Mouse (Mus musculus): ENCODE measurements around the gene Ccdc73. TPM values are rescaled to one million over a fixed set of nuclear protein-coding genes. Genes with fewer than 3 reads are reported as not detected.
"Not testable (repeated sequence)": the region's sequence is repeated elsewhere in the genome, so short reads cannot be mapped to it uniquely, and the experiment has no call there.

Ccdc73 gene
- total RNA-seq, 2 experiments from 2014 or later, result 3.1 to 4.5 TPM

DNA sequence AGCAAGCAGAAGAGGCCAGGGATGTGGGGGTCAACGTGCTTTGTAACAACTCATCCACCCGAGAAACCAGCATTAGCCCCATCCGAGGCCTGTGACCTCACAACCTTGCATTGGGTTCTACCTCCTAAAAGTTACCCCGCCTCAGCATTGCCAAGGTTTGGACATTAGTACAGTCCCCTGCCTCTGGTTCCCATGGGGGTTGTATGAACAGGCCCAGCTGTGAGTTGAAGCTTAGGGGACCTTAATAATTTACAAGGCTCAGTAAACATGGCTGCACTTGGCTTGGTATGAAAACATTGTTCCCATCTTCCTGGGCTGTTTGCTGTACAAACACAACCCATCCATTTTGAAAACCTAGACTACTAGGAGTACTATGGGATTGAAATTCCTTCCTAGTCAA, 156.2 kb downstream of the Ccdc73 start:
- DNase-seq (ENCODE audit: low spot score), result no peak

DNA sequence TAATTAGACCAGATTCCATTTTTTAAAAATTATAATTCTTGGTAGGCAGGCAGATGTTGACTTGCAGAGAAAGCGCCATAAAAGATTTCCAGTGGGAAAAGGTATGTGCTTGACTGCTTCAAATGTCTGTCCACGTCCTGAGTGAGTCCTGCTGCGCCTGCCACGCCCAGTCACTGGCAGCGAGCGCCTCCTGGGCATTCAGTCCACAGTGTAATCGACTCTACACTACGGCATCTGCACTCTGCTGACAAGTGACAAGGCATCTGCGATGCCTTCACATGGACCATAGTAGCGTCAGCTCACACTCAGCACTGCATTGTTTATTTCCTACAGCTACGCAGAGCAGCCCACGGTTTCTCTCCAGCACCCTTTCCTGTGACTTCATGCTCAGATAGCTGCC, 158.0 kb downstream of the Ccdc73 start:
- not testable (repeated sequence) for DNase-seq (ENCODE audit: low spot score)

DNA sequence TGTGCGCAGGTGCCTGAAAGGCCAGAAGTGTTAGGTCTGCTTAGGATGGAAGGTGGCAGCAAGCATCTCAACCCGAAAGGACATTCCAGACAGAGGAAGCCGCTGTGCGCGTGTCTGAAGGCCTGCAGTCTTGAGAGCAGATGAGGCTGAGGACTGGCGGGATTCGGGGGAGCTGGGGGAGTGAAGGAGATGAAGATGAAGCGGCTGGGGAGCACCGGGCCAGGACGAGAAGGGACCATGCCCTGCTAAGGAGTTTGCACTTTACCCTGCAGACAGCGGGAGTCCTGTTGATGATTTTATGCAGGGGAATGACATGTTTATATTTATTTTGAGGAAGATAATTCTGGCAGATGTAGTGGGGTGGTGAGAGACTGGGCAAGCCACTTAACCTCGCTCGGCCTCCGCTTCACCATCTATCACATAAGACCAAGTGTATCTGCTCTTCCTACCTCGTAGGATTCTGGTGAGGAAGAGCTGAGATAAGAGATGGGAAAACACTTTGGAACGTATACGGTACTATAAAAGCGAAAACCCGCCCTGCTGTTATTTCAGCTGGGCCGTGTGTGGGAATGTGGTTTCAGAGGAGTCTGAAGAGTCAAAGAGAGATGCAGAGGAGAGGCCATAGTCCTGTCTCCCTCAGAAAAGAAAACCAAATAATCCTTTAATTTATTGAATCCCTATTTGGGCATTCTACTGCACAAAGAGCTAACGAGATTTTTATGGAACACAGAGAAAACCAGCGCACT, 159.5 kb downstream of the Ccdc73 start:
- DNase-seq (ENCODE audit: low spot score), result no peak

DNA sequence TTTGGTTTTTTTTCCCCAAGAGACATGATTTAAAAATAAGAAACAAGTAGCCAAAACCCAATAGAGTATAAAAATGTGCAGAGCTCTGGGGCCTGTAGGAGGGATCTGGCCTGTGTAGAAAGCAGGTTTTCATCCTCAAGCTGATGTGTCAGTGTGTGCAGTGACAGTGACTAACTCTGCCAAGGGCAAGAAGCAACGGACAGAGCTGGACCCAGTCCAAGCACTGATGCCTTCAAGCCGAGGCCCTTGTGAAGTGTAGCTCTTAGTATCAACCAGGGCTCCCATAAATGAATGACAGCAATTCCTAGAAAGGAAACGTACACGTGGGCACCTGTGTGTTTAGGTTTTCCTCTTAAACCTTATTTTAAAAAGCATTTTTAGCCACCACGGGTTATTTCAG, 161.2 kb downstream of the Ccdc73 start:
- no peak for DNase-seq (ENCODE audit: low spot score)

DNA sequence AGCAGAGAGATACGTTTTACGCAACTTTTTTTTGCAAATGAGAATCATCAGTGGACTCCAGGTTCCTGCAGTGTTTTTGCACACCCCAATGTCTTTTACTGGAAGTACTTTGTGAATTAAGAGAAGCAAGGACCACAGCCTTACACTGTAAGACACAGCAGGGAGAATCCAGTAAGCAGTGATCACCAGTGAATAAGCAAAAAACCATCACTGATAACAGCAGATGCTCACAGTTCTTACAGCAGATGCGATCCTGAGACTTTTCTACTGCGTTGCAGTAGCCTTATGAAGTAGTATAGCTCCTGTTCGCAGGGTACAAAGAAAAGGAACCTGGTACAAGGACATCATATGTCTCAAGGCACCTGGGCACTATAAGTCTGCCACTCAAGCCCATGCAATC, 162.9 kb downstream of the Ccdc73 start:
- no peak for DNase-seq (ENCODE audit: low spot score)

DNA sequence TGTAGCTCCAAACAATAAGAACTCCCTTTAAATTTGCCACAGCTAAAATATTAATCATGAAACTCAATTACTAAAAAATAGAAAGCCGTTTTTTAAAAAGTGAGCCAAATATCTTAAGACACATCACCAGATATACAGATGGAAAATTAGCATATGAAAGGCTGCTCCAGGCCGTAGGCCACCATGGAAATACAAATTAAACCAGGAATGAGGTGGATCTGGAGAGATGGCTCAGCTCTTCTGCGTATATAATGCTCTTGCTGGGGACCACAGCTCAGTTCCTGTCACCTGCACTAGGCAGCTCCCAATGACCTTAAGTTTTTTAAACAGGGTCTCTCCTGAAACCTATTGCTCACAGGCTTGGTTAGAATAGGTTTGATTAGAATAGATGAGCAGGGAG, 166.5 kb downstream of the Ccdc73 start:
- DNase-seq (ENCODE audit: low spot score), result no peak

DNA sequence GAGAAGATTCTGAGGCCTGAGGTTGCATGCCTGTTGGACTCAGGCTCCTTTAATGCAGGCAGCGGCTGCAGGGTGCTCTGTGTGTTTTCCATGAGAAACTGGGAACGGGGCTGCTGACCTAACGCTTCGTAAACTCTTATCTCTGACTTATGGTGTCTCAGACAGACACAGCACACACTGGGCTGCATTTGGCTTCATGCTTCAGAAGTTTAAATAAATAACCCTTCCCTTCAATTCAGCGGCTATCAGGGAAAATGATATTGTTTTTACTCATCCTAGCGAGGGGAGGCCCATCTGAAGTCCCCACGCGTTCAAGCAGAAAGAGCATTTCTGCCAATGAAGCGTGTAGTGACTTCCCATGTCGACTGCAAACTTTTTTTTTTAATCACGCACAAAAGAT, 168.4 kb downstream of the Ccdc73 start:
- no peak for DNase-seq (ENCODE audit: low spot score)

DNA sequence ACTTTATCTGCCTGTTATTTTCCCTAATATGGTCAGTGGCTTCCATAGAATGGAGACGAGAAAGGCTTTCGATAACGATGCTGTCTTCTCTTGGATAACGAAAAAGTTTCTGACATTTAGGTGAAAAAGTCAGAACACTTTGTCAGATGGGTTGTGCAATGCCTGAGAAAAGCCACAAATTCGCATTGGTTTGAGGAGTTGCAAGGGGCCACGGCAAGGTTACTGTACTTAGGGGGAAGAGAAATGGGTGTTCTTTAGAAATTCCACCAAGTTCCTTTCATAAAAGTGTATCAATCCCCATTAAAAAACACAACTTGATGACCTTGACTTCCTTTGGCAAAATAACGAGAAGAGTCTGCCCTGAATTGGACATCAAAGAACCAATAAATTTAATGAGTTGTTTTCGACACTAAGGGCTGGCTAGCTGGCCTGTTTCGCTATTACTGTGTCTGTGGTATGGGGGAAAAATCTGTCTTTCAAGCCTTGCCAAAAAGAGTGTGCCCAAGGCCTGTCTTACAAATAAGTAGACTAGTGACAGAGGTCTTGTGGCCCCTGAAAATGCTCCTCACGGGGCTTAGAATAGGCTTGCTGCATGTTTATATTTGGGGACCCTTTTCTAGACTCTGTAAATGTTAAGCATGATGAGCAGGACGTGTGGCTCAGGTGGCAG, 168.9 kb downstream of the Ccdc73 start:
- DNase-seq (ENCODE audit: low spot score), result no peak

DNA sequence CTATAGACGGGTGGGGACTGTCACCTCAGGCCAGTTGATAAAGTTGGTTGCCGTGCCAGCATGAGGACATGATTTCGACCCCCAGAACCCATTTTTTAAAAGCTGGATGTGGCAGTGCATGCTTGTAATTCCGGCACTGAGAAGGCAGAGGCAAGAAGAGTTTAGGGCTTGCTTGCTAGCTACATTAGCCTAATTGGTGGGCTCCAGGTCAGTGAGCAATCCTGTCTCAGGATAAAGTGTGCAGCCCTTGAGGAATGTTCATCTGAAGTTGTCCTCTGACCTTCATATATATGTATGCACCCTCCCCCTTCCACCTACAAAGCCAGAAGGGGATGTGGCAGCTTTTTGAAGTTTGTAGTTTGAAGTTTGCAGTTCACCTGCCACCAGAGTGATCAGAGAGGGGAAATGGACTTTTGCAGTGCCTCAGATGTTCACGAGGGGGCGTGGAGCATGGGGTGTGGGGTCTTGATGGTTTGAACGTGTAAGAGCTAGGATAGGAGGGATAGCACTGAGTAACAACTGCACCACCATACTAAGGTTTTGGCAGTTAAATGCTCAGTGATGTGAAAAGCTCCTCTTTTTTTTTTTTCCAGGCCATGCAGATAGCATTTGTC, 170.5 kb downstream of the Ccdc73 start:
- DNase-seq (ENCODE audit: low spot score), result no peak

DNA sequence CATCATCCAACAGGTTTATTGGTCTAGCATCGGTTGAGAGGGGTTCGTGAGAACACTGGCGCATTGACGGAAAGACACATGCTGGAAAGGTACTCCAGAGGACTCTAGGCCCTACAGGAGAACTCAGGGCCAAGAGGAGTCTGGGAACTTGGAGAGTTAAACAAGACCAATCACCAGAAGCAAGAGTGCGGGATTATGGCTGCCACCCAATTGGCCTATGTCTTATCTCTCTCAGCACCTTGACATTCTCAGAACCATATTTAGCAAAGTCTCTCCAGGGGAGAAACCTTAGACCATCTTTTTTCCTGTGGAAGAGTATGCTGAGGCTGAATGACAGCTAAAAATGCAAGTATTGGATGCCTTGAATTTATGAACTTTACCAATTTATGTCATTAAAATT, 171.3 kb downstream of the Ccdc73 start:
- no peak for DNase-seq (ENCODE audit: low spot score)

DNA sequence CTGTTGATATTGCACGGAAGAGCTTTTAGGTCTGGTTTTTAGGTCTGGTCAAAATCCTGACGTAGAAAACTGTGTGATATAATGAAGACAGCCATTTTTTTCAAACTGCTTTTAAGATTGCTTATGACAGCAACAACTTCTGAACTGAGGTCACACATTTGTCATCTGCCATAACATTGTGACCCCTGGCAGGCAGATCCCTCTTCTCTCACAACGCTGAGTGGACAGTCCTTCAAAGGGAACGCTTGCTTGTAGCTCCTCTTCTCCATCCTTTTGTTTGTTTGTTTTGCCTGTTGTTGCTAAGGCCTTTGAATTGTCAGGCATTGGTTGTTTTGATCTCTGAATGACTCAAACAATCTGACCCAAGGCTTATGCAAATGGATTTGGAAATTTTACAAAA, 173.3 kb downstream of the Ccdc73 start:
- no peak for DNase-seq (ENCODE audit: low spot score)

DNA sequence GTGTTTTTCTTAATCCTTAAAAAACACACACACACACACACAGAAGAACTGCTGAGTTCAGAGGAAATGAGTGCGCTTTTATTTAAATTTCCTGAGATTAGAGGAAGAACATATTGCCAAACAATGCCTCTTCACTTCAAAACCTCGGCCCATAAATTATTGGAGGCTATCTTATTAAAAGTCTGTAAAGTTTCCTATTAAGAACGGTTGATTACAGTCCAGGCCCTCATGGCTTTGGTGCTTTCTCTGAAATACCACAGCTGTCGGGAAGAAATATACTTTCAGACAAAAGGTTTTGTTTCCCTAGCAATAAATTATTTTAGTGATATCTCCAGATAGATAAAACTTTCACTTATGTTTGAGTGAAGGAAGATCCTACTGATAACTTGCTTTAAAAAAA, 175.5 kb downstream of the Ccdc73 start:
- DNase-seq (ENCODE audit: low spot score), result no peak

DNA sequence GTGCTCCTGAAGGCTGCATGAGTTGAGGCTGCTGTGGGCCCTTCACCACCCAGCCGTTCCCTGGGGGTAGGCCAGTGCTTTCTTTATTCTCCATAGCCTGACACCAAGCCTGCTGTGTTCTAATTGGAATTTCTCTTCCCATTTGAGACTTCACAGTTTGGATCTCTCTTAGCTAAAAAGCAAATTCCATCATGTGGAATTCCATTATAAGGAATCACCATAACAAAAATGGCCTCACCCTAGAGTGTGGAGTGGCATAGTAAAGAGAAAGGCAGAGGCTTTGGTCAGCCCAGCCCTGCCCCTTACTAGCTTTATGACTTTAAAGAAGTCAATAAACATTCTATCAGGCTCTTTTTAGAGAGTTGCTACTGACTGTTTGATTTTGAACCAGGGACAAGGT, 180.7 kb downstream of the Ccdc73 start:
- no peak for DNase-seq (ENCODE audit: low spot score)

DNA sequence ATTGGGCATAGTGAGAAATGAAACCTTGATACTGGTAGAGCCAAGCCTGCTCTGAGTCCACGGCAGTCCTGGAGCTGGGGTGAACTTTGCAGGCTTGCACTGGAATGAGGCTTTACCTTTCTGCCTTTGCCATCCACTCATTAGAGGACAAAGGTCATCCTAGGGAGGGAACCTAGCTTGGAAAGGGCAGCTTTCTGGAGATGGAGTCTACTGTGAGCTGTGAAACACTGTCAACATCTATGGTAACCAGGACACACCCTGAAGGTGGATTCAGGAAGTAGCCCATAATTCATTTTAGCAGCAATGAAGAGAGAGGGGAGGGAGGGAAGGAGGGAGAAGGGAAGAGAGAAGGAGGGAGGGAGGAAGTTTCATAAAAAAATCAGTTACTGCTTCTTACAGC, 187.9 kb downstream of the Ccdc73 start:
- no peak for DNase-seq (ENCODE audit: low spot score)

DNA sequence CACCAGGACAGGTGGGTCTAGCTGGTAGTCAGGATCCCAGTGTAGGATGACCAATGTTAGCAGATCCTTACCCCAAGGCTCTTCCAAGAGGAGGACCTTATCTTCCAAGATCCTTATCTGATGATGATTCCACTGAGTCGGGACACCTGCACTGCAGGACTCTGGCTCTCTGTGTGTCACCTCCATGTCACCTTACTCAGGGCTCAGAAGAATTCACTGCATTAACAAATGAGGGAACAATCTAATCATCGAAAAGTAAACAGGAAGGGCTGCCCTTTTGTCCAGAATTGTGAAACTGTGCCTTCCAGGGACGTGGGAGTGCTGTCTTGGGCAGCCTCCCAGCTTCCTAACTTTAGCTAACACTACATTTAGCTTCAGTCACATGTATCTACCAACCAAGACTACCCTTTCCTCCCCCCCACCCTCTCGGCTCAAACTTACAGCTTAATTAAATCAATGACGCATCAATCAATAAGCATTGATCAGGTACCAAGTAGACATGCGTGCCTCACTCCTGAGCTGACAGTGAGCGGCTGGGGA, 191.0 kb downstream of the Ccdc73 start:
- no peak for DNase-seq (ENCODE audit: low spot score)

DNA sequence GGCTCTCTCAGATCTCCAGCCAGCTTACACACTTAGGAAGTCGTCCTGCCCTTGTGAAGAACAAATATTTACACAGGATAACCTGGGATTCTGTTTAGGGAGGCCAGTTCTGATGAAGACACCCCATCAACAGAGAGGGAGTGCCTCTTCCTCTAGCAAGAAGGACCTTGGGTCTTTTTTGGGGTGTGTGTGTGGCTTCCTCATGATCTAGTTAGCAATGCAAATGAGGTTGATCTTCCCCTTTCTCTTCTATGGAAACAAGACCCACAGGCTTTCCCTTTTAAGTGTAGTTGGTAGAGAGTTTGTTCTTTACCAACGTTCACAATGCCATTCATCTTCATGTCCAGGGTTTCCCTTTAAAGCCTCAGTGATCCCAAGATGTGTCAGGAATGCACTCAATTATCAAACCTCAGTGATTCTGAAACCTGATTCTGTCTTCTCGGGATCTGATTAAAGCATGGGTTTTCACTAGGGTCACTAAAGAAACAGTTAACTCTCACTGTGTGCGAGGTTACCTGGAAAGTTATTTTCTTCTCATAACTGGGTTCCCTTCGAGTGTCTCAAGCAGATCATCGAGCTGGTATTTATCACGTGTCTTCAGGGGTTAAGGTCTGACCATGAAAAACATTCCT, 195.3 kb downstream of the Ccdc73 start:
- DNase-seq (ENCODE audit: low spot score), result no peak

Other genes with a start within 250 kb of the Ccdc73 start
- gene Tcp11l1, start 155.6 kb upstream of the Ccdc73 start, total RNA-seq (2021), result 10 to 100 TPM in 1 of 2 experiments, 1 to 10 TPM in 1; 7.1 to 10.8 TPM
- not detected for gene Pin1rt1, start 151.4 kb upstream of the Ccdc73 start, total RNA-seq (2021)
- gene Depdc7, start 124.9 kb upstream of the Ccdc73 start, total RNA-seq (2021), result 1 to 10 TPM; 1.6 to 2.0 TPM
- gene Qser1, start 51.0 kb upstream of the Ccdc73 start, total RNA-seq (2021), result 10 to 100 TPM; 61.7 TPM
- under 1 TPM; 0.21 to 0.33 TPM for gene Prrg4, start 17.9 kb upstream of the Ccdc73 start, total RNA-seq (2021)
- gene Eif3m, start 149.3 kb downstream of the Ccdc73 start, total RNA-seq (2021), result 100 to 1,000 TPM in 1 of 2 experiments, 10 to 100 TPM in 1; 91.6 to 101 TPM
- gene Gm11060, start 224.2 kb downstream of the Ccdc73 start, total RNA-seq (2021), result not detected

Data from gastrocnemius, adult 18-20 months (tissue).